Mouse (Mus musculus) heart, adult 2 months (tissue): ENCODE measurements around the gene Uba7. TPM values are rescaled to one million over a fixed set of nuclear protein-coding genes. Genes with fewer than 3 reads are reported as not detected.

ENCODE experiments used
- DNase-seq, 2 experiments: peaks; one replicate each; pipeline ENCODE4 v3.0.0; 2021
- H3K27ac ChIP-seq: fragments of 200-600 bp; 2 replicates; pipeline ENCODE4 v1.8.1; 2022
- H3K27me3 ChIP-seq: fragments of 200-500 bp; 2 replicates; pipeline ENCODE4 v1.6.1; 2012; ENCODE audit warnings: mild to moderate bottlenecking, low read length, inconsistent platforms, mixed read lengths; ENCODE audit not compliant: control insufficient read depth, insufficient read depth
- H3K36me3 ChIP-seq: fragments of 200-500 bp; 2 replicates; pipeline ENCODE4 v1.6.1; 2012; ENCODE audit warnings: low read length, inconsistent platforms; ENCODE audit not compliant: control insufficient read depth, insufficient read depth
- H3K4me1 ChIP-seq: fragments of 200-500 bp; 2 replicates; pipeline ENCODE4 v1.6.1; 2011; ENCODE audit warnings: low read length; ENCODE audit not compliant: control insufficient read depth, insufficient read depth
- H3K4me3 ChIP-seq: fragments of 200-600 bp; 2 replicates; pipeline ENCODE4 v1.8.1; 2022
- H3K79me2 ChIP-seq: fragments of 200-500 bp; replicated peaks from 2 replicates; pipeline ENCODE4 v1.6.1; 2012; ENCODE audit warnings: mild to moderate bottlenecking, inconsistent platforms, low read length, moderate library complexity, mixed read lengths; ENCODE audit not compliant: control insufficient read depth, insufficient read depth
- H3K9ac ChIP-seq: fragments of 200-500 bp; 2 replicates; pipeline ENCODE4 v1.6.1; 2012; ENCODE audit warnings: low read depth, mild to moderate bottlenecking, control low read depth, inconsistent platforms, low read length, mixed read lengths
- CTCF ChIP-seq: fragments of 200-600 bp; IDR thresholded peaks from 2 replicates; pipeline ENCODE4 v1.8.1; 2022; ENCODE audit warnings: antibody characterized with exemption, mild to moderate bottlenecking, moderate library complexity
- EP300 ChIP-seq: fragments of 200-500 bp; IDR thresholded peaks from 2 replicates; pipeline ENCODE4 v1.6.1; 2011; ENCODE audit warnings: low read depth, low read length, control low read depth; ENCODE audit not compliant: insufficient read depth
- POLR2A ChIP-seq: fragments of 200-500 bp; IDR thresholded peaks from 2 replicates; pipeline ENCODE4 v1.6.1; 2011; ENCODE audit warnings: mild to moderate bottlenecking, low read depth, low read length, control low read depth; ENCODE audit not compliant: insufficient read depth
- WGBS: fragments of 180-500 bp; shearing (Covaris S2); methylation state at CpG from one replicate; pipeline ENCODE4 v1.1.7; 2018; 5-methylcytosine and 5-hydroxymethylcytosine counted together
- intact Hi-C: fragments of 180-260 bp; cut with DNase I; formaldehyde crosslinking; loops from one replicate; pipeline ENCODE4 v1.15.1; 2025
- long read RNA-seq: library from polyadenylated mRNA; stranded (forward); transcript quantifications from one replicate; pipeline ENCODE4 v2.0.0, GENCODE M21; 2021
- polyA plus RNA-seq: library from polyadenylated mRNA; depleted of rRNA; stranded (reverse); fragments of >200 nt; gene quantifications from 2 replicates; pipeline ENCODE4 v1.2.3, GENCODE M21; 2012; rRNA removed
- total RNA-seq, 2 experiments: library from RNA; stranded (reverse); gene quantifications; 2 replicates each; pipeline ENCODE4 v1.2.3; 2021

Uba7 gene
- 10 to 100 TPM; 13.4 to 15.7 TPM for total RNA-seq
- polyA plus RNA-seq = 53.2 and 59.0 TPM in 2 replicates
- long read RNA-seq, transcript Uba7-201 (24 exons, 3,195 nt) = major isoform, 8 of 10 reads
- long read RNA-seq, partial matches to known transcripts = 1 of 10 reads
- long read RNA-seq, other reads (novel, unspliced or antisense) = 1 of 10 reads

DNA sequence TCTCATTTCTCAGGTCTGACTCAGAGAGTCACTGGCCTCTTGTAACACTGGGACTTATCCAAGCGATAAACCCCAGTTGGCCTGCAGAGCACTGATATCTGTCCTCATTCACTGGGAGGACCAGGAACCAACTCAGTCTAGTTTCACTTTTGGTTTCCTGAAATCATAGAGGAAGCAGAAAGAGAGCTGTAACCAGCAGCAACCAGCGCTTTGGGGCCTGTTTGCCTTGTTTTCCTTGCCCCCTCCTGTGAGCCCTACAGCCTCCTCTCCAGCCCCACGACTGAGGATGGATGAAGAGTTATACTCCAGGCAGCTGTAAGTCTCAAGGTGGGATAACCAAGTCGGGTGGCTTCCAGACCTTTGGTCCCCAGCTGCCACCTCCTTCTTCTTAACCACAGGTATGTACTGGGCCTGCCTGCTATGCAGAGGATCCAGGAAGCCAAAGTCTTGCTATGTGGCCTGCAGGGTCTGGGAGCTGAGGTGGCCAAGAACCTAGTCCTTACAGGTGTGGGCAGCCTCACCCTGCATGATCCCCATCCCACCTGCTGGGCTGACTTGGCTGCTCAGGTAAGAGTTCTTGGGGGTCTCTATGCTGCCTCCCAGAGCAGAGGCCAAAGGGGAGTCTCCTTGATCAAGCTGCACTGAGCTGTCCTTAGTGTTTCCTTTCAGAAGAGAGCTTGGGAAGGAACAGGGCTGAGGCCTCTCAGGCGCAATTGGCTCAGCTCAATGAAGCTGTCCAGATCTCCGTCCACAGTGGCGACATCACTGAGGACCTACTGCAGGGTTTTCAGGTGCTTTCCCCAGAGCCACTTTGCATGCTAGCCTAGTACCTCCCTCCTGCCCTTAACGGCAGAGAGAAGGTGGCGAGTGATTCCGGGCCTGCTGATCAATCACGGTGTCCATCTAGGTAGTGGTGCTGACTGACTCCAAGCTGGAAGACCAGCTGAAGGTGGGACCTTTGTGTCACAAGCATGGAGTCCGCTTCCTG lies at the start of gene Uba7:
Gene Uba7, plus strand, starts transcription at position 107 of the 988 bp plus-strand sequence.
- intact Hi-C loops = no loop called here
- DNase-seq = peak; percentile 64 to 65
- Histone ChIP-seq H3K4me1 (peaks cover 28% of the 10 kb centered on the region), H3K36me3 (no peaks in the 10 kb centered on the region), H3K4me3 (peak within 1 kb of the TSS; percentile 42), H3K27ac (peak within 1 kb of the TSS; percentile 80), H3K27me3 (no peaks in the 10 kb centered on the region), H3K79me2 (peaks cover 3% of the 10 kb centered on the region), H3K9ac (peak within 1 kb of the TSS; percentile 84)
- TF ChIP-seq EP300 (peak; percentile 63; the same call in 1 of the 2 replicates), CTCF (no peak), POLR2A (peak; percentile 75; the same call in 1 of the 2 replicates)
- 36% methylated on average over 12 of the region's 12 CpGs for WGBS

GRCm38 (mm10) chr9:107926920-107927420 lies 48.3 kb upstream of the Uba7 start:
- 26% methylated on average over 9 of the region's 9 CpGs for WGBS
- Histone ChIP-seq H3K27ac (no peak overlapping the region), H3K36me3 (no peaks in the 10 kb centered on the region), H3K27me3 (no peaks in the 10 kb centered on the region), H3K4me1 (peaks cover 4% of the 10 kb centered on the region), H3K9ac (no peak overlapping the region), H3K79me2 (no peaks in the 10 kb centered on the region), H3K4me3 (no peak overlapping the region)
- intact Hi-C loops = no loop called here
- peak in 1 of 2 experiments; percentile 37 for DNase-seq
- TF ChIP-seq EP300 (no peak), CTCF (no peak), POLR2A (no peak)

DNA sequence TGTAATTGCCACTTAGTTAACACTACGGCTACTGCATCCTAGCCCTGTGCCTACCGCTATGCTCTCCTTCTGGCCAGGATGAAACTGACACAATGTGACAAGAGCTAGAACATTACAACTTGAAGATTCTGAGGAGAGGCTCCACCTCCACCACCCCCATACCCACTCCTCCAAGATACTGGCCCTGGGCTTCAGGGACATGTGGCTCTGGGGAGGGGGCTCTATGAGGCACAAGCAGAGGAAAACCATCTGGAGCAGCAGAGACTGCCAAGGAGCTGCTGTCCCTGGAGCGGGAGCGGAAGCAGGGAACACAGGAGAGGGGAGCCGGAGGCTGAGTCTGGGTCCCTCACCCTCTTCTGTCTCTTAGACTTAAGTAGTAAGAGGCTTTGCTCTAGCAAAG lies 47.6 kb upstream of the Uba7 start:
- 78% methylated on average over 5 of the region's 5 CpGs for whole genome bisulfite sequencing
- H3K9ac ChIP-seq = no peak overlapping the region
- no peaks in the 10 kb centered on the region for H3K79me2 ChIP-seq
- no peak overlapping the region for H3K27ac ChIP-seq
- no peak overlapping the region for H3K4me3 ChIP-seq
- H3K27me3 ChIP-seq = no peaks in the 10 kb centered on the region
- intact Hi-C loops = no loop called here
- DNase-seq = no peak
- no peaks in the 10 kb centered on the region for H3K36me3 ChIP-seq
- H3K4me1 ChIP-seq = peaks cover 4% of the 10 kb centered on the region
- no peak for TF ChIP-seq EP300
- no peak for TF ChIP-seq CTCF
- TF ChIP-seq POLR2A = no peak

DNA sequence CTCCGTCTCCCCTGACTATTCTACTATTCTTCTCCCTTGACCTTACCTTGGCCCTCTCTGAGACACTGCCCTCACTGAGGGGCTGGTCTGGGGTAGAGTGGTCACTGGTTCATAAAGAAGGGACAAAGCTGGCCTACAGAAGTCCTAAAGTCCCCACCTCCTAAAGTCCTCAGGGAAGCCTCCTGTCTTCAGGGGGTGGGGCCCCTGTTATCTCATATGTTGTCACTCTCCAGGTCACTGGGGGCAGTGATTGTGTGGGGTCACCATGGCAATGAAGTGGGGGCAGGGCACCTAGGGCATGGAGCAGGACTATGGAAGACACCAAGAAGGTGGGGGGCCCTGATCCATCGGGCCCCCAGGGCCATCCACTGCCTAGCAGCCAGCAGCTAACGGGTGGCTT lies 47.1 kb upstream of the Uba7 start, which contains the start of gene Actl11:
Gene Actl11, plus strand, starts transcription at position 301 of the 400 bp plus-strand sequence.
- peaks cover 4% of the 10 kb centered on the region for H3K4me1 ChIP-seq
- no peak for TF ChIP-seq POLR2A
- TF ChIP-seq EP300 = no peak
- no peak for TF ChIP-seq CTCF
- DNase-seq = no peak
- H3K9ac ChIP-seq = no peak within 1 kb of the TSS
- WGBS = 77% methylated on average over 3 of the region's 3 CpGs
- H3K36me3 ChIP-seq = no peaks in the 10 kb centered on the region
- no peaks in the 10 kb centered on the region for H3K79me2 ChIP-seq
- intact Hi-C loops = no loop called here
- no peaks in the 10 kb centered on the region for H3K27me3 ChIP-seq
- no peak within 1 kb of the TSS for H3K4me3 ChIP-seq
- H3K27ac ChIP-seq = no peak within 1 kb of the TSS

GRCm38 (mm10) chr9:107932221-107932620 lies 43.1 kb upstream of the Uba7 start:
- 70% methylated on average over 4 of the region's 4 CpGs for WGBS
- no peaks in the 10 kb centered on the region for H3K36me3 ChIP-seq
- no peak overlapping the region for H3K4me3 ChIP-seq
- H3K79me2 ChIP-seq = no peaks in the 10 kb centered on the region
- intact Hi-C loops = no loop called here
- no peaks in the 10 kb centered on the region for H3K4me1 ChIP-seq
- no peak overlapping the region for H3K9ac ChIP-seq
- no peak for DNase-seq
- peaks cover 6% of the 10 kb centered on the region for H3K27me3 ChIP-seq
- no peak overlapping the region for H3K27ac ChIP-seq
- no peak for TF ChIP-seq CTCF
- TF ChIP-seq EP300 = no peak
- no peak for TF ChIP-seq POLR2A

- Histone ChIP-seq H3K4me1 (no peaks in the 10 kb centered on the region), H3K27me3 (peaks cover 6% of the 10 kb centered on the region), H3K9ac (no peak overlapping the region), H3K79me2 (no peaks in the 10 kb centered on the region), H3K36me3 (no peaks in the 10 kb centered on the region), H3K27ac (no peak overlapping the region), H3K4me3 (no peak overlapping the region)
- no peak for DNase-seq
- intact Hi-C loops = no loop called here
- WGBS = 80% methylated on average over 11 of the region's 11 CpGs
- TF ChIP-seq CTCF (no peak), POLR2A (no peak), EP300 (no peak)
Observed at GRCm38 (mm10) chr9:107934146-107934545, 41.2 kb upstream of the Uba7 start.
